Mouse (Mus musculus) right cerebral cortex, adult 18-20 months (tissue): Measurements from ENCODE around the gene Epx.
A peak's percentile ranks its signal among the peaks of the same experiment; 100 is the strongest.
"Not testable (repeated sequence)": the region's sequence is repeated elsewhere in the genome, so short reads cannot be mapped to it uniquely, and the experiment has no call there.

ENCODE experiments used
- DNase-seq: peaks from one replicate; pipeline ENCODE4 v3.0.0; 2022; ENCODE audit warnings: mixed read lengths

Gene Epx

DNA sequence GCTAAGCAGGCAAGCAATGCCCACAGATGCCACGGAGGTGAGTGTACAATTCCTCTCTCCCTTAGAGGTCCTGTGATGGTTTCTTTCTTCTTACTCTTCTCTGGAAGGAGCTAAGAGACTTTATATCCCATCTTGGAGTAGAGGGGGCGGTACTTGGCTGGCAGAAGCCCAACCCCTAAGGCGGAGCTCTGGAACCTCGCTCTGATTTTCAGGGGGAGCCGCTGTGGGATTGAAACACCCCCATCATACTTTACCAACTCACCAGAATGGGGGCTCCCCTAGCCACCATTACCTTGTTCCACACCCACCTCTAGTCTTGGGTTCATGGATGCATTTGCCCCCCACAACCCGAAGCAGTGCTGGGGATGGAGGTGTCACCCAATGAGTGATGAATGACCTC lies at the start of gene Epx:
Gene Epx, minus strand, starts transcription at position 101 of the 400 bp plus-strand sequence.
- no peak for DNase-seq

DNA sequence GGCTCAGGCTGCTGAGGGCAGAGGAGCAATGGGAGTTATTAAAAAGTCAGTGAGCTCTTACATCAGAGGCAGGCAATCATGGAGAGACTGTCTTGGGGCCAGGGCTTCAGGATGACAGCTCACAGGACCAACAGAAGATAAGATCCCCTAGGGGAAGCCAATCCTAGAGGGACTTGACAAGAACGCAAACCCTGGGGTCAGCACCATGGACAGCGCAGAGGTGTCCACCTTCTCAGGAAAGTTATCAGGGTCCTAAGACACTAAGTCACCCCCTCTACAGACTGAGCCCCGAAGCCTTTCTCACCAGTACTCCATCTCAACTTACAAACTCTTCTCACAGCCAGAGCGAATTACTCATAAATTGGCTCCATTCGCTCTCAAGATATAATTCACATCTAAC lies 45.6 kb upstream of the Epx start, which contains the start of gene Olfr464:
Gene Olfr464, minus strand, starts transcription at position 2 of the 400 bp plus-strand sequence.
- DNase-seq = no peak

DNA sequence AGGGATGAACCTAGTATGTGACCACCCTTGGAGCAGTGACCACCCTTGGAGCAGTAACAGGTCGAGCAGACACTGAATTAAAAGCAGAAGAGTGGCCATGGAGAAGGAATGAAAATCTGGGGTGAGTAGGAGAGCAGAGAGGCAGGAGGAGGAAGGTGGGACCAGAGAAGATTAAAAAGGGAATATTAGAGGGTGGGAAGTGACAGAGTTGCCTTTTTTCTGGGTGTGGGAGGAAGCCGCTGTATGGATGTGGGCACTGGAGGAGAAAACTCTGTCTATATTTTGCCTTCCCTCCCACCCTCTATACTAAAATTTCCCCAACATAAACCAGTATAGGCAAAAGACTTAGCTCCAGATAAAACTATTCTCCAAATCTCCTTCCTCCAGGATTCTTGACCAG lies 45.0 kb upstream of the Epx start:
- peak; percentile 54 for DNase-seq

GRCm38 (mm10) chr11:87916005-87916404 lies 40.7 kb upstream of the Epx start:
- no peak for DNase-seq

DNA sequence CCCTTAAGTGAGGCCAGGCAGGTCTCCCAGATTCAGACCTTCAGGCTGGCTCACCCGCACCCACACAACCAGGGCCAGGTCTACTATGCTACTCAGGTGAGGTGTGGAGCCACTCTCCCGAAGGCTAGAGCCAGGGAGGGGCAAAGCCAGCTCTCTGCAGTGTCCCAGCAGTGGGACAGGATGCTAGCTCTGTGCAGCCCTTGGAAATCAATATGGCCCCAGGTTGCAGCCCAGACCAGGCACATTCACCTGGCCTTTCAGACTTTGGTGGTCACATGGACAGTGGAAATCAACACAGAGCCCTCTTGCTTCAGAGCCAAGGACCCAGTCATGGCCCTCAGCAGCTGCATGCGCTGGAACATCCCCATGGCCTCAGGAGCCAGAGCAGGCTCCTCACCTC lies 29.0 kb upstream of the Epx start:
- DNase-seq = no peak

- DNase-seq = no peak
Measured at GRCm38 (mm10) chr11:87897287-87897686, 22.0 kb upstream of the Epx start, which contains the start of gene Olfr463. Gene Olfr463, minus strand, starts transcription at chr11:87897387.

- DNase-seq = no peak
Measured at GRCm38 (mm10) chr11:87892168-87892567, 16.8 kb upstream of the Epx start, which contains the start of gene Olfr462. Gene Olfr462, minus strand, starts transcription at chr11:87892268.

- no peak for DNase-seq
Measured at GRCm38 (mm10) chr11:87884856-87885255, 9.5 kb upstream of the Epx start.

- DNase-seq = no peak
Measured at GRCm38 (mm10) chr11:87883493-87883892, 8.2 kb upstream of the Epx start.

DNA sequence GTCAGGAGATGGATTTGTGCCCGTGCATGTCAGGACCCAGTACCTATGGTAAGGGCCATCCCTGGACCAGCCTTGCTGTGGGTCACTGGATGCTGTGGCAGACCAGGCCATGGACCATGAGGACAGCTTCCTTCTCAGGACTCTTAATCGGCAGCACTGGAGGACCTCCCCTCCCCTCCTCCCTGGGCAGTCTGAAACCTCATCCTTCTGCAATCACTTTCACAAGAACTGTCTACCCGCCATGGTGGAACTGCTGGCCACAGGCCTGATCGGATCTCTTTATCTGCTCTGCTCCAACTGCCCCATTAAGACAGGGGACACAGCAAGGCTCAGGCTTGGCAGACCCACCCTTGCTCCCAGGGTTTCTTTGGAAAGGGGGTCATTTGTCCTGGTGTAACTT lies 6.4 kb upstream of the Epx start:
- DNase-seq = no peak

GRCm38 (mm10) chr11:87879826-87880225 lies 4.5 kb upstream of the Epx start:
- no peak for DNase-seq

- no peak for DNase-seq
Measured at GRCm38 (mm10) chr11:87871766-87872165, 3.6 kb downstream of the Epx start.

GRCm38 (mm10) chr11:87870096-87870495 lies 5.2 kb downstream of the Epx start:
- DNase-seq = no peak

DNA sequence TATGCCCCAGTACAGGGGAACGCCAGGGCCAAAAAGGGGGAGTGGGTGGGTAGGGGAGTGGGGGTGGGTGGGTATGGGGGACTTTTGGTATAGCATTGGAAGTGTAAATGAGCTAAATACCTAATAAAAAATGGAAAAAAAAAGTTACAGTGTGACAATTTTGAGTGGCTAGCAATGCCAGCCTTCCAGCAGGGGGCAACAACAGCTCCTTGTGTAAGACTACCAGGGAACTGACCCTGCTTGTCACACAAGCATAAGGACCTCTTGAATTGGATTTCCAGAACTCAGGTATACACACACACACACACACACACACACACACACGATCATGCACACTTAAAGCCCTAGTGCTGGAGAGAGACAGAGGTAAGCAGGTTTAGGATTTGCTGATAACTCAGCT lies 8.4 kb downstream of the Epx start:
- not testable (repeated sequence) for DNase-seq

- no peak for DNase-seq
Measured at GRCm38 (mm10) chr11:87862805-87863204, 12.5 kb downstream of the Epx start.

GRCm38 (mm10) chr11:87860426-87860825 lies 14.9 kb downstream of the Epx start:
- DNase-seq = no peak

GRCm38 (mm10) chr11:87859273-87859672 lies 16.1 kb downstream of the Epx start:
- DNase-seq = no peak

DNA sequence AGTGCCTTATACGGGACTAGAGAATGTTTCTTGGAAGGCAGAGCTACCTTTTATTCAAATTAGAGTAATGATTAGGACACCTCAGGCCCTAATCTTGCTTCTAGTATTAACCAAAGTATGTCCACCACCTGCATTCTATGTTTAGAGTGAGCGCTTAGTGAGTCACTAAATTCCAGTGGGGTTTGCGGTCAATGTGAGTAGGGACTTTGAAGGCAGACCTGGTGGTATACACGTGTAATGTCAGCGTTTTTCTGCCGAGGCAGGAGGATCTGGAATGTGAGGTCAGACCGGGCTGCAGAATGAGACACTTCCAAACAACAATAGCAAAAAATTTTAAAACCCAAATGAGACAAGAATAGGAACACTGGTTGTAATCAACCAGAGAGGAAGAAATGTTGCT lies 20.8 kb downstream of the Epx start:
- no peak for DNase-seq

- DNase-seq = peak; percentile 35
Measured at GRCm38 (mm10) chr11:87853597-87853954, 21.8 kb downstream of the Epx start.

DNA sequence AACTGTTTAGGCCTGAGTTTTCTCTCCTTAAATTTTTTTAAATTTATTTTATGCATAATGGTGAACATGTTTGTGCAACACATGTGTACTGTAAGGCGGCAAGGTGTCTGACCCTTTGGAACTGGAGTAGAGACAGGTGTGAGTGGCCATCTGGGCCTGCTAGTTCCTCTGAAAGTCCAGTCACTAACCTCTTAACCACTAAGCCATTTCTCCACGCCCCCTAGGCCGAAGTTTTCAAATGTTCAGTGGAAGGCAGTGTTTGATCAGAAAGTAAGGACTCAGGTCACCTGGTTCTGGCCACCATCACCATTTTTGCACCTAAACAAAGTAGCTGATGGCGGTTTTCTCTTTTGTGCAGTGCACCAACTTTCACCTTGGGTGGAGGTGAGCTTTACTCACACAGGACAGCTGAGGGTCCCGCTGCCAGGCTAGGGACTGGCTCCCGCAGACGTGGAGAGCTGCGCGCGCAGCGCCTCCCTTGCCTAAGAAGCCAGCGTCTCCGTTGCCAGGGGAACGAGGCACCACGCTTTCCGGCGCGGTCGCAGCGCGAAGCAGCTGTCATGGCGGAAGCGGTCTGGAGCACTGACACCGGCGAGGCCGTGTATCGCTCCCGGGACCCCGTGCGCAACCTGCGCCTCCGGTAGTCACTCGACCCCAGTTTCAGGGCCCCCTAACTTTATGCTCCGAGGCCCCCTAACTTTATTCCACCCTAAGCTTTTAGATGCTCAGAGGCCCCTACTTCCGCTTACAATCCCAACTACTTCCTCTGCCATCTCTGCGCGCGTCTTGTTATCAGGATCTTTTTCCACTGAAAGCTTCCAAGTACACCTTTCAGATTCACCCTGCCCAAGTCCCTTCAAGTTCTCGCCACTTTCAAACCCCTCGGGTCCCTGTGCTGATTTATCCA lies 22.4 kb downstream of the Epx start, which contains the start of gene Mks1:
Gene Mks1, plus strand, starts transcription at position 526 of the 907 bp plus-strand sequence.
- DNase-seq = peak; percentile 94

DNA sequence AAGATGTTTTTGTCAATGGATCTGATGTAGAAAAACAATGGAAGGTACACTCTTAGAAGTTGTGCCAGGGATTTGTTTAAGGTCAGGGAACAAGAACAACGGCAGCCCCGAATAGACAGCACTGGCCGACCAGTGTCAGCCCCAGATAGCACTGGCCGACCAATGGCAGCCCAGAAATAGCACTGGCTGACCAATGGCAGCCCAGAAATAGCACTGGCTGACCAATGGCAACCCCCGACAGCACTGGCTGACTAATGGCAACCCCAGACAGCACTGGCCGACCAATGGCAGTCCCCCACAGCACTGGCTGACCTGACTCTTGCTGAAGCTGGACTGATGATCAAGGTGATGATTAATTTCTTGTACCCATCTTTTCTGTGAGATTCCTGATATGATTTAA lies 27.5 kb downstream of the Epx start:
- DNase-seq = no peak

DNA sequence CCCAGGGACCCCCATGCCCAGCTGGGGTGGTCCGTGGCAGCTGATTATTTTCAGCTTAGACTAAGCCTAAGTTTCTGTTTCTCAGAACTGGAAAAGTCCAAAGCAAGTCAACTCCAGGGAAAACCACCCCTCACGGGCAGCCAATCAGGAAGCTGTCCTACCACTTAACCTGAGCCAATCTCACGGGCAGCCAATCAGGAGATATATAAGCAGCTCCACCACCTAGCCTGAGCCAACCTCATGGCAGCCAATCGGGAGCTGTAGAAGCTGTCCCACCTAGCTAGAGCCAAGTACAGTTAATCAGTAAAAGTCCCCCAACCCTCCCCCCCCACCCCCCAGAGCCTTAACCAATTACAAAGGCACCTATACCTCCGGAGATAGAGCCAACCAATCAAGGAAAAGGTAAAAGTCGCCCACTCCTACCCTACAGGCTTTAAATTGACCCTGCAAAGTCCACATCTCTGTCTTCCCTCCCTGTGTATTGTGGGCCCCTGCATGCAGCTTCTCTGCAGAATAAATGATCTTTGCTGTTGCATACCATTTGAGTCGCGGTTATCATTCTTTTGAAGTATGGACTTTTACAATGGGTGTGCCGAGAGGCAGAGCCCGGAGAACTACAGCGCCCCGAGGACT lies 28.3 kb downstream of the Epx start:
- DNase-seq = no peak

DNA sequence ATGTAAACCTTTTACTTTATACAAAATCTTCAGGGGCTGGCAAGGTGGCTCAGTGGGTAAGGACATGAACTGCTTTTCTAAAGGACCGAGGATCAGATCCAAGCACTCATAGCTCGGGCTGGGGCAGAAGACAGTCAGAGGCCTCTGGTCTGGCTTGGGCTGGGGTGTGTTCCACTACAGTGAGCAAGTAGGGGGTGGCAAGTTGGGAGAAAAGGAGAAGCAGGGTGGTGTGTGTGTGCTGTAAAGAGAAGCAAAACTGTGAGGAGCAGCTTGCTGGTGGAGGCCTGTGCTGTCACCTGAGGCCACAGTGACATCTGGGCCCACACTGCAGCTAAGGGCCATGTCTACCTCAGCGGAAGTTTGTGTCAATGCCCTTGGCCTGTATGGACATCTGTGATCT lies 33.9 kb downstream of the Epx start:
- DNase-seq = no peak

DNA sequence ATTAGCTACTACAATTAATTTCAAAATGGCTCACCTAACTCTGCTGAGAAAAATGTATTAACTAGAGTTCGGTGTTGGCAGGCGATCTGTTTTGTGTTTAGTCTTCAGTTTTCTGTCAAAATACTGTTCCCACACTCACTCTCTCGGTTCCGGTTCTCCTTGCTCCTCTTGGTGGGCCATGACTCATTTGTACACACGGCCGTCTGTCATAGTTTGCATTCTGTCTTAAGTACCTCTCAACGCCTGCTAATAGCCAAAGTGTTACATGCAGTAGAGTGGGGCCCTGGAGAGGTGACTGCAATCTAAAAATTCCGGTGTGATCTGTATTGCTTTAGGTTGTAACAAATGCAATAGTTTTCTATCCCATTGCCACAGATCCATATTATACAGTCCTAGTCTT lies 34.7 kb downstream of the Epx start:
- DNase-seq = no peak
